Mouse (Mus musculus) lung, postnatal 0 days (tissue): ENCODE measurements at regions not wholly inside any gene's neighbourhood (a gene's known extent, or its start where the extent isn't known, plus 50 kb on each side); places are given as distances from the start of the nearest gene placed in this dataset.
A peak's percentile ranks its signal among the peaks of the same experiment; 100 is the strongest.

Source experiments
- ATAC-seq: fragments of 200-750 bp; cut with Nextera tagmentation; 2 replicates; pipeline ENCODE4 v1.8.0; 2017; ENCODE audit warnings: moderate library complexity
- DNase-seq: peaks from one replicate; pipeline ENCODE4 v3.0.0-alpha.2; 2016; ENCODE audit warnings: low spot score
- H3K27ac ChIP-seq: fragments of 300-500 bp; sonication (generic); 2 replicates; pipeline ENCODE4 v1.5.1; 2014; ENCODE audit warnings: antibody characterized with exemption, mild to moderate bottlenecking, low read length, mixed read lengths
- H3K27me3 ChIP-seq: fragments of 300-500 bp; sonication (generic); replicated peaks from 2 replicates; pipeline ENCODE4 v1.6.1; 2014; ENCODE audit warnings: low read length, mixed read lengths; ENCODE audit not compliant: insufficient read depth
- H3K36me3 ChIP-seq: fragments of 300-500 bp; sonication (generic); 2 replicates; pipeline ENCODE4 v1.6.1; 2014; ENCODE audit warnings: low read length, mixed read lengths; ENCODE audit not compliant: insufficient read depth
- H3K4me1 ChIP-seq: fragments of 300-500 bp; sonication (generic); 2 replicates; pipeline ENCODE4 v1.6.1; 2014; ENCODE audit warnings: antibody characterized with exemption, low read depth, low read length, mixed read lengths; ENCODE audit not compliant: insufficient read depth
- H3K4me2 ChIP-seq: fragments of 300-500 bp; sonication (generic); replicated peaks from 2 replicates; pipeline ENCODE4 v1.6.1; 2014; ENCODE audit warnings: low read depth, mild to moderate bottlenecking, low read length, moderate library complexity, mixed read lengths
- H3K4me3 ChIP-seq: fragments of 300-500 bp; sonication (generic); 2 replicates; pipeline ENCODE4 v1.5.1; 2014; ENCODE audit warnings: low read depth, low read length
- H3K9ac ChIP-seq: fragments of 300-500 bp; sonication (generic); replicated peaks from 2 replicates; pipeline ENCODE4 v1.6.1; 2014; ENCODE audit warnings: low read depth, mild to moderate bottlenecking
- H3K9me3 ChIP-seq: fragments of 300-500 bp; sonication (generic); 2 replicates; pipeline ENCODE4 v1.6.1; 2016; ENCODE audit warnings: low read length, mixed read lengths
- CTCF ChIP-seq: IDR thresholded peaks from 2 replicates; pipeline ENCODE4 v1.5.1; 2016; ENCODE audit warnings: antibody characterized with exemption, mild to moderate bottlenecking
- EP300 ChIP-seq: IDR thresholded peaks from 2 replicates; pipeline ENCODE4 v1.6.1; 2016; ENCODE audit warnings: antibody characterized with exemption, mild to moderate bottlenecking, control low read depth
- WGBS: fragments of 180-500 bp; shearing (Covaris S2); extraction: QIAGEN DNeasy Blood & Tissue Kit; methylation state at CpG from one replicate; pipeline ENCODE4 v1.1.7; 2014; 5-methylcytosine and 5-hydroxymethylcytosine counted together

GRCm38 (mm10) chr17:47122221-47122620 lies 111.9 kb upstream of the Ubr2 start:
- ATAC-seq (no peak), DNase-seq (no peak)
- no peaks in the 10 kb centered on the region for H3K36me3 ChIP-seq
- no peak overlapping the region for H3K4me3 ChIP-seq
- H3K9me3 ChIP-seq = no peaks in the 10 kb centered on the region
- H3K4me2 ChIP-seq = no peak overlapping the region
- H3K9ac ChIP-seq = no peak overlapping the region
- WGBS = 75% methylated on average over 9 of the region's 9 CpGs
- no peak overlapping the region for H3K27ac ChIP-seq
- H3K4me1 ChIP-seq = no peaks in the 10 kb centered on the region
- TF ChIP-seq CTCF = no peak
- no peak for TF ChIP-seq EP300
- H3K27me3 ChIP-seq = no peaks in the 10 kb centered on the region

GRCm38 (mm10) chr17:47118010-47118409 lies 107.7 kb upstream of the Ubr2 start:
- WGBS = 79% methylated on average over 7 of the region's 7 CpGs
- TF ChIP-seq EP300 (no peak), CTCF (no peak)
- Histone ChIP-seq H3K4me2 (no peak overlapping the region), H3K4me1 (no peaks in the 10 kb centered on the region), H3K9ac (no peak overlapping the region), H3K4me3 (no peak overlapping the region), H3K27me3 (no peaks in the 10 kb centered on the region), H3K27ac (no peak overlapping the region), H3K36me3 (no peaks in the 10 kb centered on the region), H3K9me3 (no peaks in the 10 kb centered on the region)
- DNase-seq (no peak), ATAC-seq (no peak)

GRCm38 (mm10) chr17:47115754-47116153 lies 105.4 kb upstream of the Ubr2 start:
- no peaks in the 10 kb centered on the region for H3K4me1 ChIP-seq
- H3K27ac ChIP-seq = no peak overlapping the region
- H3K4me3 ChIP-seq = no peak overlapping the region
- TF ChIP-seq EP300 (no peak), CTCF (peak; percentile 71)
- peak; percentile 11 for DNase-seq
- H3K9ac ChIP-seq = no peak overlapping the region
- no peaks in the 10 kb centered on the region for H3K9me3 ChIP-seq
- no peaks in the 10 kb centered on the region for H3K36me3 ChIP-seq
- WGBS = 49% methylated on average over 13 of the region's 13 CpGs
- ATAC-seq = no peak
- H3K4me2 ChIP-seq = no peak overlapping the region
- no peaks in the 10 kb centered on the region for H3K27me3 ChIP-seq

- TF ChIP-seq EP300 (no peak), CTCF (no peak)
- no peak for ATAC-seq
- WGBS = 77% methylated on average over 5 of the region's 5 CpGs
- no peak for DNase-seq
- Histone ChIP-seq H3K9me3 (no peaks in the 10 kb centered on the region), H3K4me1 (no peaks in the 10 kb centered on the region), H3K4me2 (no peak overlapping the region), H3K36me3 (no peaks in the 10 kb centered on the region), H3K9ac (no peak overlapping the region), H3K27me3 (no peaks in the 10 kb centered on the region), H3K27ac (no peak overlapping the region), H3K4me3 (no peak overlapping the region)
Measured at GRCm38 (mm10) chr17:47115141-47115540, 104.8 kb upstream of the Ubr2 start.

- Histone ChIP-seq H3K27me3 (no peaks in the 10 kb centered on the region), H3K9me3 (no peaks in the 10 kb centered on the region), H3K4me3 (no peak overlapping the region), H3K36me3 (no peaks in the 10 kb centered on the region), H3K9ac (no peak overlapping the region), H3K4me2 (no peak overlapping the region), H3K27ac (no peak overlapping the region), H3K4me1 (no peaks in the 10 kb centered on the region)
- TF ChIP-seq CTCF = no peak
- no peak for TF ChIP-seq EP300
- ATAC-seq (no peak; the same call in 1 of the 2 replicates), DNase-seq (peak; percentile 42)
- WGBS = 72% methylated on average over 7 of the region's 7 CpGs
Measured at GRCm38 (mm10) chr17:47114736-47115135, 104.4 kb upstream of the Ubr2 start.

GRCm38 (mm10) chr17:47112556-47113225 lies 102.3 kb upstream of the Ubr2 start:
- Histone ChIP-seq H3K4me2 (no peak overlapping the region), H3K36me3 (no peaks in the 10 kb centered on the region), H3K27ac (no peak overlapping the region), H3K9me3 (no peaks in the 10 kb centered on the region), H3K4me1 (no peaks in the 10 kb centered on the region), H3K9ac (no peak overlapping the region), H3K27me3 (no peaks in the 10 kb centered on the region), H3K4me3 (no peak overlapping the region)
- peak; percentile 47 for DNase-seq
- ATAC-seq = peak; percentile 49; the same call in 1 of the 2 replicates
- WGBS = 85% methylated on average over 16 of the region's 16 CpGs
- TF ChIP-seq EP300 = no peak
- peak; percentile 44 for TF ChIP-seq CTCF
